Mouse (Mus musculus) intestine, embryonic 14.5 days (tissue): ENCODE measurements around the gene Cbr4. TPM values are rescaled to one million over a fixed set of nuclear protein-coding genes. Genes with fewer than 3 reads are reported as not detected.

ENCODE experiments used
- ATAC-seq: fragments of 200-750 bp; cut with Nextera tagmentation; replicated peaks from 2 replicates; pipeline ENCODE4 v1.8.0; 2017; ENCODE audit warnings: low read depth, moderate number of reproducible peaks, moderate TSS enrichment, moderate library complexity; ENCODE audit not compliant: low FRiP score, low TSS enrichment
- DNase-seq: peaks from one replicate; pipeline ENCODE4 v3.0.0-alpha.2; 2018; ENCODE audit warnings: low spot score
- H3K27ac ChIP-seq: fragments of 300-500 bp; sonication (generic); 2 replicates; pipeline ENCODE4 v1.5.1; 2014; ENCODE audit warnings: low read depth, mild to moderate bottlenecking, control low read depth
- H3K27me3 ChIP-seq: fragments of 300-500 bp; sonication (generic); replicated peaks from 2 replicates; pipeline ENCODE4 v1.6.1; 2014; ENCODE audit warnings: low read length, control low read depth; ENCODE audit not compliant: control insufficient read depth, insufficient read depth
- H3K36me3 ChIP-seq: fragments of 300-500 bp; sonication (generic); 2 replicates; pipeline ENCODE4 v1.6.1; 2014; ENCODE audit warnings: low read length, control low read depth; ENCODE audit not compliant: control insufficient read depth, insufficient read depth
- H3K4me1 ChIP-seq: fragments of 300-500 bp; sonication (generic); replicated peaks from 2 replicates; pipeline ENCODE4 v1.6.1; 2014; ENCODE audit warnings: low read length, control low read depth, mixed read lengths; ENCODE audit not compliant: control insufficient read depth, insufficient read depth
- H3K4me2 ChIP-seq: fragments of 300-500 bp; sonication (generic); 2 replicates; pipeline ENCODE4 v1.6.1; 2014; ENCODE audit warnings: low read length
- H3K4me3 ChIP-seq: fragments of 300-500 bp; sonication (generic); 2 replicates; pipeline ENCODE4 v1.5.1; 2014; ENCODE audit warnings: low read depth, low read length, control low read depth, mixed read lengths
- H3K9ac ChIP-seq: fragments of 300-500 bp; sonication (generic); 2 replicates; pipeline ENCODE4 v1.6.1; 2014; ENCODE audit warnings: mild to moderate bottlenecking, low read length
- H3K9me3 ChIP-seq: fragments of 300-500 bp; sonication (generic); 2 replicates; pipeline ENCODE4 v1.6.1; 2016; ENCODE audit warnings: low read length, control low read depth; ENCODE audit not compliant: control insufficient read depth
- WGBS: fragments of 180-500 bp; shearing (Covaris S2); extraction: QIAGEN DNeasy Blood & Tissue Kit; methylation state at CpG from one replicate; pipeline ENCODE4 v1.1.7; 2014; 5-methylcytosine and 5-hydroxymethylcytosine counted together
- polyA plus RNA-seq: library from polyadenylated mRNA; unstranded; fragments of >200 nt; fragmentation: Nextera tagmentation; extraction: Ambion mirVana; gene quantifications from 2 replicates; pipeline ENCODE4 v1.2.1, GENCODE M21; 2014

Gene Cbr4
- polyA plus RNA-seq, 1 experiment from 2014 or later: 34.2 TPM

GRCm38 (mm10) chr8:61459763-61460162 lies 27.8 kb upstream of the Cbr4 start:
- H3K36me3 ChIP-seq: no peaks in the 10 kb centered on the region
- no peaks in the 10 kb centered on the region for H3K27me3 ChIP-seq
- H3K9ac ChIP-seq: no peak overlapping the region
- no peak overlapping the region for H3K4me3 ChIP-seq
- H3K4me2 ChIP-seq: no peak overlapping the region
- 91% methylated on average over 7 of the region's 7 CpGs for WGBS
- no peak overlapping the region for H3K27ac ChIP-seq
- DNase-seq (no peak), ATAC-seq (no peak)
- no peaks in the 10 kb centered on the region for H3K4me1 ChIP-seq
- H3K9me3 ChIP-seq: no peaks in the 10 kb centered on the region

- Histone ChIP-seq H3K9me3 (no peaks in the 10 kb centered on the region), H3K4me3 (no peak overlapping the region), H3K4me2 (no peak overlapping the region), H3K27me3 (no peaks in the 10 kb centered on the region), H3K27ac (no peak overlapping the region), H3K9ac (no peak overlapping the region), H3K4me1 (no peaks in the 10 kb centered on the region), H3K36me3 (no peaks in the 10 kb centered on the region)
- ATAC-seq: no peak
- WGBS: 87% methylated on average over 5 of the region's 5 CpGs
- no peak for DNase-seq
These were observed 25.3 kb upstream of the Cbr4 start for GRCm38 (mm10) chr8:61462221-61462620.

GRCm38 (mm10) chr8:61464393-61464792 lies 23.1 kb upstream of the Cbr4 start:
- DNase-seq (no peak), ATAC-seq (no peak)
- H3K36me3 ChIP-seq: no peaks in the 10 kb centered on the region
- no peaks in the 10 kb centered on the region for H3K4me1 ChIP-seq
- H3K27ac ChIP-seq: no peak overlapping the region
- H3K27me3 ChIP-seq: no peaks in the 10 kb centered on the region
- no peak overlapping the region for H3K4me3 ChIP-seq
- no peaks in the 10 kb centered on the region for H3K9me3 ChIP-seq
- no peak overlapping the region for H3K4me2 ChIP-seq
- WGBS: 86% methylated on average over 2 of the region's 2 CpGs
- H3K9ac ChIP-seq: no peak overlapping the region

- Histone ChIP-seq H3K9ac (no peak overlapping the region), H3K4me3 (no peak overlapping the region), H3K36me3 (no peaks in the 10 kb centered on the region), H3K4me2 (no peak overlapping the region), H3K27me3 (no peaks in the 10 kb centered on the region), H3K27ac (no peak overlapping the region), H3K9me3 (no peaks in the 10 kb centered on the region), H3K4me1 (no peaks in the 10 kb centered on the region)
- no peak for ATAC-seq
- WGBS: 77% methylated on average over 15 of the region's 15 CpGs
- DNase-seq: no peak
These were observed 20.6 kb upstream of the Cbr4 start for GRCm38 (mm10) chr8:61466696-61467552.

- no peak overlapping the region for H3K27ac ChIP-seq
- DNase-seq (no peak), ATAC-seq (no peak)
- H3K4me3 ChIP-seq: no peak overlapping the region
- no peaks in the 10 kb centered on the region for H3K27me3 ChIP-seq
- no peaks in the 10 kb centered on the region for H3K9me3 ChIP-seq
- H3K36me3 ChIP-seq: no peaks in the 10 kb centered on the region
- H3K9ac ChIP-seq: no peak overlapping the region
- no peak overlapping the region for H3K4me2 ChIP-seq
- no peaks in the 10 kb centered on the region for H3K4me1 ChIP-seq
- WGBS: 96% methylated on average over 3 of the region's 3 CpGs
These were observed 20.1 kb upstream of the Cbr4 start for GRCm38 (mm10) chr8:61467553-61467815.

GRCm38 (mm10) chr8:61470213-61470612 lies 17.3 kb upstream of the Cbr4 start:
- 80% methylated on average over 4 of the region's 4 CpGs for WGBS
- ATAC-seq (no peak), DNase-seq (no peak)
- Histone ChIP-seq H3K9ac (no peak overlapping the region), H3K27ac (no peak overlapping the region), H3K4me3 (no peak overlapping the region), H3K27me3 (no peaks in the 10 kb centered on the region), H3K9me3 (no peaks in the 10 kb centered on the region), H3K4me2 (no peak overlapping the region), H3K36me3 (no peaks in the 10 kb centered on the region), H3K4me1 (no peaks in the 10 kb centered on the region)

GRCm38 (mm10) chr8:61475251-61475673 lies 12.3 kb upstream of the Cbr4 start:
- Histone ChIP-seq H3K4me1 (no peaks in the 10 kb centered on the region), H3K4me3 (no peak overlapping the region), H3K27me3 (no peaks in the 10 kb centered on the region), H3K4me2 (no peak overlapping the region), H3K36me3 (no peaks in the 10 kb centered on the region), H3K9ac (no peak overlapping the region), H3K27ac (no peak overlapping the region), H3K9me3 (no peaks in the 10 kb centered on the region)
- peak; percentile 69 for ATAC-seq
- WGBS: 36% methylated on average over 6 of the region's 6 CpGs
- DNase-seq: no peak

- Histone ChIP-seq H3K4me1 (no peaks in the 10 kb centered on the region), H3K4me3 (no peak overlapping the region), H3K36me3 (no peaks in the 10 kb centered on the region), H3K4me2 (no peak overlapping the region), H3K9ac (no peak overlapping the region), H3K9me3 (no peaks in the 10 kb centered on the region), H3K27me3 (no peaks in the 10 kb centered on the region), H3K27ac (no peak overlapping the region)
- 86% methylated on average over 9 of the region's 9 CpGs for WGBS
- no peak for DNase-seq
- ATAC-seq: no peak
These were observed 11.4 kb upstream of the Cbr4 start for GRCm38 (mm10) chr8:61476160-61476559.

GRCm38 (mm10) chr8:61478150-61478549 lies 9.4 kb upstream of the Cbr4 start:
- Histone ChIP-seq H3K4me1 (no peaks in the 10 kb centered on the region), H3K36me3 (no peaks in the 10 kb centered on the region), H3K9me3 (no peaks in the 10 kb centered on the region), H3K27me3 (no peaks in the 10 kb centered on the region), H3K9ac (no peak overlapping the region), H3K4me3 (no peak overlapping the region), H3K27ac (no peak overlapping the region), H3K4me2 (no peak overlapping the region)
- DNase-seq: no peak
- no peak for ATAC-seq
- 88% methylated on average over 4 of the region's 4 CpGs for WGBS
